Mouse (Mus musculus) cortical plate, adult 2 months (tissue): ENCODE results near the gene Gm28048.

Source experiments
- CTCF ChIP-seq: fragments of 200-500 bp; IDR thresholded peaks from 2 replicates; pipeline ENCODE4 v1.5.1; 2011; ENCODE audit warnings: mild to moderate bottlenecking, control low read depth, low read length; ENCODE audit not compliant: insufficient read depth; ENCODE audit errors: extremely low read depth
- POLR2A ChIP-seq: fragments of 200-500 bp; IDR thresholded peaks from 2 replicates; pipeline ENCODE4 v1.6.1; 2011; ENCODE audit warnings: mild to moderate bottlenecking, low read length, control low read depth; ENCODE audit not compliant: insufficient read depth; ENCODE audit errors: extremely low read depth

- no peak for TF ChIP-seq POLR2A
- no peak for TF ChIP-seq CTCF
Observed at GRCm38 (mm10) chr11:22856371-22856965, 125.4 kb downstream of the Gm28048 start.
